Mouse (Mus musculus): ENCODE results near the gene Lad1.

- no peak for TF ChIP-seq CTCF (IDR thresholded peaks at IDR 0.05; ENCODE audit: low read depth)
- no peak for TF ChIP-seq EP300 (optimal IDR thresholded peaks at IDR 0.05)
Measured at GRCm38 (mm10) chr1:135862561-135862960, 44.2 kb downstream of the Lad1 start.
